Mouse (Mus musculus) v-Abl transformed pro-B cells (cell line): ENCODE measurements around the gene Hist1h4j.

ENCODE experiments used
- in situ Hi-C, 2 experiments: fragments of 400-800 bp; cut with MboI; formaldehyde crosslinking; loops; one replicate each; pipeline ENCODE4 v1.15.1; 2025; ENCODE audit not compliant: unreplicated experiment in 2 of 2

Gene Hist1h4j

DNA sequence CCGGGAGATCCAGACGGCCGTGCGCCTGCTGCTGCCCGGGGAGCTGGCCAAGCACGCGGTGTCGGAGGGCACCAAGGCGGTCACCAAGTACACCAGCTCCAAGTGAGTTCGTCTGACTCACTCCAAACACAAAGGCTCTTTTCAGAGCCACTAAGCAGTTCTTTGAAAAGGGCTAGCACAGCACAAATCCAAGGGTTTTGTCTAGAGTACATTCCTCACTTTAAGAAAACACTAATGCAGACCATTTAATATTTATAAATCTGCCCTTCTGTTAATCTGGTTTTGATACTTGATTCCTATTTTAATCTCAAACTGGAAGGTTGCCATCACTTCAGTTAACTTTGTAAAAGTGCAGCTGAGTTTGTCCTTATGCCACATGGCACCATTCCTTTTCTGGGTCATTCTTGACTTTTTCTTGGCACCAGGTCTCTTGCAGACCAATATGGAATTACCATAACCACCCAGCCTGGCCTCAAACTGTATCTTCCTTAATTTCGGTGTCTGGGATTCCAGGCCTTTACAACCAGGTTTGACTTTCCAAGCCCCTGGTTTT is 12.4 kb upstream of the Hist1h4j start:
- in situ Hi-C loops, result loop anchor here (5.0 to 25.0 kb wide), 3 partner anchors 210 to 1715 kb away; partner anchors contain the start of gene Gm11273 (in 1 of the 2)

DNA sequence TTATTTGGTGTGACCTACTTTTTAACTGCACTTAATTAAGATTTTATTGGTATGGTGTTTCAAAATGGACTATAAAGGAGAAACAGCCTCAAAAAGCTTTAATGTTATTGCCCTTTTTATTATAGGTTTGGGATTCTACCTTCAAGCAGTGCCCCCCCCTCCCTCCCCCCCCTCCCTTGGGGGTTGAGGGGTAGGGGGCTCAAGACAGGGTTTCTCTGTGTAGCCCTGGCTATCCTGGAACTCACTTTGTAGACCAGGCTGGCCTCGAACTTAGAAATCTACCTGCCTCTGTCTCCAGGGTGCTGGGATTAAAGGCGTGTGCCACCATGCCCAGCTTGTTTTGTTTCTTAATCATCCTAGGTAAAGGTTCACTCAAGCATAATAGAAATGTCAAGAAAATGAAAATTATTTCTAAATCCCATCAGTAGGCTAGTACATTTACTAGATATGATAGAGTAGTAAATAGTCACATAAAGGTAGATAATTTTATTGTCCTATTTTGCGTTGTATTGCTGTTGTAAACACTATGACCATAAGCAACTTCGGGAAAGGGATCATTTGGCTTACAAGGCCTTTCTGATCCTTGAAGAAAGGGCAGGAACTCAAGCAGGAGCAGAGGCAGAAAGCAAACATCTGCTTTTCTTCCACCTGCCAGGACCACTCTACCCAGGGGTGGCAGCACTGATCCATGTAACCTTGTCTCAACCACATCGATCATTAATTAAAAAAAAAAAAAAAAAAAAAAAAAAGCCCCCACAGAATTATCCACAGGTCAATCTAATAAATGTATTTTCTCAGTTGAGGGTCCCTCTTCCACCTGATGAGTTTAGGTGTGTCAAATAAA is 11.6 kb upstream of the Hist1h4j start:
- in situ Hi-C loops, result loop anchor here (5.0 to 25.0 kb wide), 3 partner anchors 211 to 1714 kb away; partner anchors contain the start of gene Gm11273 (in 1 of the 2)

DNA sequence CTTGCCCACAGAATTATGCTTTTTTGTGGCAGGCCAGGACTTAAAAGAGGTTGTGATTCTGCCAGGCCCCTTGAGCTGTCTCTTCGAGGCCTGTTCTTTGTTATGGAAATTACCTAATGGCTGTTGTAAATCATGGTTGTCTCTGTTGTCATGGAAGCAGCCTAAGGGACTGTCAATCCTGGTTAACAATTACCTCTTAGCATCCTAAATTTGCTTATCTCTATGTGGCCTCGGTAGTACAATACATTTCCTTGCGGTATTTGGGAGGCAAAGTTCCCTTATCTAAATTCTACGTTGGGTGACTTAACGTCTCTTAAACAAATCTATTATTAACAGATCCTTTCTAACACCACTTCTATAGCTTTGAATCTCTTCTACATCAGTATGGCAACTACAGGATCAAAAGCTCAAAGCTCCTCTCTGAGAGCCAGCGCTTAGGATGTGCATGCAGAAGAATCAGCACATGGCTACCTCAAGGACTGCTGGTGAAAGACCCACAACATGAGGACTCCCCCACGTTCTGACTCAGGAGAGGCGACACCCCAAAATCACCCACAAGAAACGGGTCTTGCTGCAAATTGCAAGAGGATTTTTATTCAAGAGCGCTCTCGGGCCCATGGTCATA is 6.8 kb upstream of the Hist1h4j start:
- in situ Hi-C loops, result loop anchor here (5.0 to 25.0 kb wide), 6 partner anchors 791 to 1641 kb away; partner anchors contain the start of gene Elmo1 (in 2 of the 2)

DNA sequence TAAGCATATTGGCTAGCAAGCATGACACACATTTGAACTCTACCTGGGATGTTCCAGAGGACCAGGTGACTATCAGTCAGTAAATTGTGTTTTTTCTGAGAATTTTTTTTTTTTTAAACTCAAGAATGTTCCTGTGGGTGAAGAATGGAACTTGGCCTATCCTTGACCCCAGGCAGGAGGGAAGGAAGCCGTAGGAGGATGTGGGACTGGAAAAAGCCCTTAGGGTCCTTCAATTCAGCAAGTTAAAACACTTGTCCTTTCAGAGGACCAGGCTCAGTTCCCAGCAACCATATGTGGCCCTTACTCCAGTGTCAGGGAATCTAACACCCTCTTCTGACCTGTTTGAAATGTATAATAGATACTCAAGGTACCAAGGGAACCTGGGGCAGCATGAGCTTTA is 5.3 kb upstream of the Hist1h4j start:
- in situ Hi-C loops, result loop anchor here (5.0 to 25.0 kb wide), 6 partner anchors 792 to 1642 kb away; partner anchors contain the start of gene Elmo1 (in 2 of the 2)

DNA sequence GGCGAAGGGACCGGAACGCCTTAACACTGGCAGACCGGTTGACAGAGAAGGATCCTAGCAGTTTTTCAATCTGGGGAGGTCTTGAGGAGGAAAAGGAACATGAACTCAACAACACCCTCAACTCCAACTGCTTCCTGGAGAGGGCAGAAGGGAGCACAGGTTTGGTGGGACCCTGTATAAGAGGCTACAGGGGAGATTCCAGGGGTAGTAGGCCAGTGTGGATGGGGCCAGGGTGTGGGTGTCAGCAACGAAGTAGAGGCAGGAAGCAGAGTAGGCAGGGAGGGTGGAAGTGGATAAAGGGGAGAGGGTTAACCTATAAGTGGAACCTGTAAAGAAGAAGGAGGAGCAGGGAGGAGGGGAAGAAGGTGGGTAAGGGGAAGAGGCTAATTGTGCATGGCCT is 1.4 kb upstream of the Hist1h4j start:
- in situ Hi-C loops, result loop anchor here (5.0 to 25.0 kb wide), 10 partner anchors 51 to 1646 kb away; partner anchors contain the start of genes Elmo1 (in 2 of the 2), Hist1h1b (in 1 of the 2), Hist1h2an (in 1 of the 2) and Hist1h2bp (in 1 of the 2)

DNA sequence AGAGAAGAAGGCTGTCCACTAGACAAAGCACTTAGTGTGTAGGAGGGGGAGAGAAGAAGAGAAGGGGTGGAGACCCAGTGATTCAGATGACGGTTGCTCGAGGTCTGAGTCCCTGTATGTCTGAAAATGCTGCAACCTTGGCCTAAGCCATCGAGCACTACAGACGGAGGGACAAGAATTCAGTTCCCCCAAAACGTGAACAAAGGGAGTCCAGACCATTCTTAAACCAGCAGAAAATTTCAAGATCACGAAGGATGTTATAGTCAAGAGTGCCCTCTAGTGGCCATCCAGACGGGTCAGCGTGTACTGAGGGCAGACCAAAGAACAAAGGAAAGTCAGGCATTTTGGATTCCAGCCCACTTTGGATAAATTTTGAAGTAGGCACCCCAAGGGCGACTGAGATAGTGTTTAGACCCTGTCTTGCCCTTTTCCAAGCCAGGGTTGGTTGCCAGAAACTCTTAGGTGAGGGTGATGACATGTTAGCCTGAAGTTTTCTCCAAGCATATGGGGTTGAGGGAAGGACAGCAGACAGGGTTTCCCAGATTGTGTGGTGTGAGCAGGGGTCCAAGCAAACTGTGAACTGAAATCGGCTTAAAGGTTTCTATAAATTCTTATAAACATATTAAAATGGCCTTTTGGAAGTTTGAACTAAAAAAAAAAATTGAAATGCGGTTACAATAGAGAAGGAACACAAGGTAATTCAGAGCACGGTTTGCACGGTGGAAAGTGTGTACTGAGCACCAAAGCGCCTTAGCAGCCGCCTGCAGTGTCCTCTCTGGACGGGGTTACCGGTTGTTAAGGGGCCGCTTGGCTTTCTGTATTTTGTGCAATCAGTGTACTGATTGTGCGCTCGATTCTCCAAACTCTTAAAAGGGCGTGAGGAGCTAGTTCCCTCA is 606 bp upstream of the Hist1h4j start:
- in situ Hi-C loops, result loop anchor here (5.0 to 25.0 kb wide), 10 partner anchors 51 to 1647 kb away; partner anchors contain the start of genes Elmo1 (in 2 of the 2), Hist1h1b (in 1 of the 2), Hist1h2an (in 1 of the 2) and Hist1h2bp (in 1 of the 2)

DNA sequence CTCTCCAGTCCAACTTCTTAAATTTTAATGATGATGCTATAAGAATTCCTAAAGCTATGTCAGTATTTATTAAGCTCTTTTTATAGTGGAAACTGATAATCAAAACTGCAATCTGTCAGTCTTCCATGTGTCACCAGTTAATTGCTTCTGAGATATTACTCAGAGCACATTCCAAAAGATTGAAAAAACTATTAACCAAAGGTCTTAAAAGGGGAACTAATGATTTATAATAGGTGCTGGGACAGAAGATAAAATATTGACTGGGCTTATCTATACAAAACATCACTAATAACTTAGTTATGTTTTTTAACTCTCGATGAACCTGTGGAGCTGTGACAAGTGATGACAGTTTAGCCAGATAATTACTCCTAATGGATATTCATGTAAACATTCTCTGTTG is 10.1 kb downstream of the Hist1h4j start:
- in situ Hi-C loops, result loop anchor here (25.0 kb wide), 5 partner anchors 808 to 1658 kb away; partner anchors contain the start of gene Elmo1 (in 2 of the 2)

DNA sequence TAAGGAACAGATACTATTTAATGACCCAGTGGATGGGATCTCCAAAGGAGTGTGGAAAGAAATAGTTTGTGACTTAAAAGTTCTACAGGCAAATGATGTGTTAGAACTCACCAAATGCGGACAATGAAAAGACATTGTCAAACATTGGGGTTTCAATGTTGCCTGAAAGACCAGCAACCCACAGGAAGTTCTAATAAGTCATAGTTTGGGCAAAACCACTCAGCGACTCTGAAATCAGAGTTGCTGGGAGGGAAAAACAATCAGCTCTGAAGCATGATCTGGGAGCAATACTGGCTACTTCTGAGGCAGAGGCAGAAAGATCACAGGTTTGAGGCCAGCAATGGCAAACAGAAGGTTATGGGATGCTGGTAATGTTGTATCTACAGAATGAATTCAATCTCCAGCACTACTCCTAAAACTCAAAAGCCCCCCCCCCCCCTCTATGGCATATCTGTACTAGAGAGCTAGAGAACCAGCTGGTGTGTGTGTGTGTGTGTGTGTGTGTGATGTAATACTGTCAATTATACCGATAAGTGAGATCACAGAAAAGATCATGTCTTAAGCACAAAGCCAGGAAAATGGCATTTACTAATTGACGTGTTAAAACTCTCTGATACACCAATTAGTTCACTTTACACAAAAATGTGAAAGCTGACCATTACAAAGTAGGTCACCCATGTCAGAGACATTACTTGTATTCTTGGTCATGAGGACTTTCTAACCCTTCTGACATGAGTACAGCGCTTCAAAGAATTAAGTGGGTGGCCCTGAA is 14.7 kb downstream of the Hist1h4j start:
- in situ Hi-C loops, result loop anchor here (10.0 to 25.0 kb wide), 6 partner anchors 812 to 1805 kb away; partner anchors contain the start of genes Elmo1 (in 2 of the 2), Hist1h1d (in 1 of the 2) and Hist1h4f (in 1 of the 2)

DNA sequence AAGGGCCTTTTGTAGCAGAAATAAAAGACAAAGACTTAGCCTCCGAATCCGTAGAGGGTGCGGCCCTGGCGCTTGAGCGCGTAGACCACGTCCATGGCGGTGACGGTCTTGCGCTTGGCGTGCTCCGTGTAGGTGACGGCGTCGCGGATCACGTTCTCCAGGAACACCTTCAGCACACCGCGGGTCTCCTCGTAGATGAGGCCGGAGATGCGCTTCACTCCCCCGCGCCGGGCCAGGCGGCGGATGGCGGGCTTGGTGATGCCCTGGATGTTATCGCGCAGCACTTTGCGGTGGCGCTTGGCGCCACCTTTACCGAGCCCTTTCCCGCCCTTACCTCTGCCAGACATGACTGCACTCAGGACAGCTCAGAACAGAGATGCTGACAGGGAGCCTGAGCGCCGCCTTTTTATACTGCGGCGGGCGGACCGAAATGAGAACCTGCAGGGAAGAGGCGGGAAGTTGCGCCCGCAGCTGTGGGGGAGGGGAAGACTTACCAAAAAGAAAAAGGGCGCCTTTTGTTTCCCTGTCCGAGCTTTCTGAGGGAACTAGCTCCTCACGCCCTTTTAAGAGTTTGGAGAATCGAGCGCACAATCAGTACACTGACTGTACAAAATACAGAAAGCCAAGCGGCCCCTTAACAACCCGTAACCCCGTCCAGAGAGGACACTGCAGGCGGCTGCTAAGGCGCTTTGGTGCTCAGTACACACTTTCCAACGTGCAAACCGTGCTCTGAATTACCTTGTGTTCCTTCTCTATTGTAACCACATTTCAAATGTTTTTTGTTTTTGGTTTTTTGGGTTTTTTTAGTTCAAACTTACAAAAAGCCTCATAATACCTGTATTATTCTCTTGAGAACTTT is 15.5 kb downstream of the Hist1h4j start, which contains the start of gene Hist1h4k:
Hist1h4k (minus strand) TSS at position 347 of the 859 bp plus-strand sequence.
- in situ Hi-C loops, result loop anchor here in 1 of 2 experiments (10.0 kb wide), 1 partner anchor 1804 kb away; the partner anchor contains the start of genes Hist1h1d and Hist1h4f

DNA sequence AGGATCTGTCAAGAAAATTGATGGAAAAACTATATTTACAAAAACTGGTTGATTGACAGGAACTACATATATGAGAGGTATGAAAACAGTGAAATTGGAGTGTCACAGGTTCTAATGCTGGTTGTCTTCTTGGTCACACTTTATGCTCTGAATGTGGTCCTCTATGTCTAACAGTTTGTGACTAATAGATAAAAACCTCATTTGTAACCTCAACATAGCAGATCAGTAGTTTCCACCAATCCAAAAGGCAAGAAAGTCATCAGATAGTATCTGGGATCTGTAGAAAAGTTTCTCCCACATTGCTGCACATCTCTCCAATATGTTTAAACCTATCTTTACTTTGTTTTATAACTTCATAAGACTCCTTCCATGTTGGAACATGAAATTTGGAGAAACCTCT is 16.6 kb downstream of the Hist1h4j start:
- in situ Hi-C loops, result loop anchor here in 1 of 2 experiments (10.0 kb wide), 1 partner anchor 1803 kb away; the partner anchor contains the start of genes Hist1h1d and Hist1h4f

DNA sequence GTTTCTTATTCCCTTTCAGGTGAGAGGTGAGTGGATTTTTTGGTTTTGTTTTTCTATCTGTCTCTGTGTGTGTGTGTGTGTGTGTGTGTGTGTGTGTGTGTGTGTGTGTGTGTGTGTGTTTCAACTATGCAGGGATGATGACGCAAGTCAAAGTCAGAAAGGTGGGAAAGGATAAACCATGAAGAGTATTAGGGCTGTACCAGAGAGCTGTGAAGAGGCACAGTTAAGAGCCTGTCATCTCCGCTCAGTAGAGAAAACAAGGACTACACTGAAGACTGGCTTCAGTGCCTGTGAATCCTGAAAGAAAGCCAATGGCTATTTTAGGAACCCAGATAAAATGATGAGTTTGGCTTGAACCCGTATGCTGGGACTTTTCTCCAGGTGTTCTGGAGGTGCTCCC is 17.0 kb downstream of the Hist1h4j start:
- in situ Hi-C loops, result loop anchor here in 1 of 2 experiments (10.0 kb wide), 1 partner anchor 1803 kb away; the partner anchor contains the start of genes Hist1h1d and Hist1h4f

DNA sequence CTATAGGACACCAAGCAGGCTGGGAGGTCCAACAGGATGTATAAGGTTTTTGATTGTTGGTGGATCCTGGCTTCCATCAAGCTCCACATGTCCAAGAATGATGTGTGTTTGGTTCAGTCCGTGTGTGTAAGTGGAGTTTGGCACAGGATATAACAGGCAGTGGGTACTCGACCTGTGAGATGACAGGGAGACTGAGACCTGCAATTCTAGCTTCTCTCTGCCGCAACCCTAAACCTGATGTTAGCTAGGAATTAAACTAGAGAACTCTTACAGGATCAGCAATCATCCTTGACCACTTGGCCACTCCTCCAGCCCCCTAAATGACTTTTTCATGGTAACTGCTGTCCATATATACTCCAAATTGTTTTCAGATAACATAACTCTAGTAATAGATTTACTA is 17.5 kb downstream of the Hist1h4j start:
- in situ Hi-C loops, result loop anchor here in 1 of 2 experiments (10.0 kb wide), 1 partner anchor 1802 kb away; the partner anchor contains the start of genes Hist1h1d and Hist1h4f

DNA sequence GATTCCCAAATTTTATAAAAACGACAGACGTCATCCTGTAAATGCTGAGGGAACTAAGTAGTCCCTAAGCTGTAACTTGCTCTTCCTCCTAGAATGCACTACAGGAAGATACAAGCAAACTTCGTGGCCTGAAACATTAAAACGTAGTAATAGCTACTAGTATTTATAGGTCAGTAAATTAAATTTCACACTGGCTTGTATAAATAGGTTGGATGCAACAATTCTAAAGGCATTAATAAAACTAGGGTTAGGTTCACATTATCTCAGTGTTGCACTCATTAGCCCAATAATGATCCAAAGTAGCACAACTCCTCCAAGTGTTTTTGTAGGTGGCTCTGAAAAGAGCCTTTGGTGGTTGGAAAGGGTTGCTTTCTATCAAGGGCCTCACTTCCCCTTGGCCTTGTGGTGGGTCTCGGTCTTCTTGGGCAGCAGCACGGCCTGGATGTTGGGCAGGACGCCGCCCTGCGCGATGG is 18.2 kb downstream of the Hist1h4j start:
- in situ Hi-C loops, result loop anchor here in 1 of 2 experiments (10.0 kb wide), 1 partner anchor 1802 kb away; the partner anchor contains the start of genes Hist1h1d and Hist1h4f

DNA sequence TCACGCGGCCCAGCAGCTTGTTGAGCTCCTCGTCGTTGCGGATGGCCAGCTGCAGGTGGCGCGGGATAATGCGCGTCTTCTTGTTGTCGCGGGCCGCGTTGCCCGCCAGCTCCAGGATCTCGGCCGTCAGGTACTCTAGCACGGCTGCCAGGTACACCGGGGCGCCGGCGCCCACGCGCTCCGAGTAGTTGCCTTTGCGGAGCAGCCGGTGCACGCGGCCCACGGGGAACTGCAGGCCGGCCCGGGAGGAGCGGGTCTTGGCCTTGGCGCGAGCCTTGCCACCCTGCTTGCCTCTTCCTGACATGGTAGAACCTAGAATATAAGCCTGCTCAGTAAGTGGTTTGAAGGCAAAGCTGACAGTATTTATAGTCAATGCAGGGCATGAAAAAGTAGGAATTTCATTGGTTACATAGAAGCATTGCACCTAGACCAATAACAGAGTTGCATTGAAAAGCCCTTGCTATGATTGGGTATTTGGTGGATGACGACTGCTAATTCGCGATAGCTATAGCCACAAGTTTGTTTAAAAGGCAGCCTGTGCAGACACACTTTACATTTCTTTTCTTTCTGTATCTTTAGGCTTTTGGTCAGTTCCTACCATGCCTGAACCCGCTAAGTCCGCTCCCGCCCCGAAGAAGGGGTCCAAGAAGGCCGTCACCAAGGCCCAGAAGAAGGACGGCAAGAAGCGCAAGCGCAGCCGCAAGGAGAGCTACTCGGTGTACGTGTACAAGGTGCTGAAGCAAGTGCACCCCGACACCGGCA is 18.8 kb downstream of the Hist1h4j start, which contains the start of the genes Hist1h2ak and Hist1h2bn:
Hist1h2ak (minus strand) TSS at position 304 of the 762 bp plus-strand sequence.
Hist1h2bn (plus strand) TSS at position 600 of the 762 bp plus-strand sequence.
- in situ Hi-C loops, result loop anchor here in 1 of 2 experiments (10.0 kb wide), 1 partner anchor 1801 kb away; the partner anchor contains the start of genes Hist1h1d and Hist1h4f

DNA sequence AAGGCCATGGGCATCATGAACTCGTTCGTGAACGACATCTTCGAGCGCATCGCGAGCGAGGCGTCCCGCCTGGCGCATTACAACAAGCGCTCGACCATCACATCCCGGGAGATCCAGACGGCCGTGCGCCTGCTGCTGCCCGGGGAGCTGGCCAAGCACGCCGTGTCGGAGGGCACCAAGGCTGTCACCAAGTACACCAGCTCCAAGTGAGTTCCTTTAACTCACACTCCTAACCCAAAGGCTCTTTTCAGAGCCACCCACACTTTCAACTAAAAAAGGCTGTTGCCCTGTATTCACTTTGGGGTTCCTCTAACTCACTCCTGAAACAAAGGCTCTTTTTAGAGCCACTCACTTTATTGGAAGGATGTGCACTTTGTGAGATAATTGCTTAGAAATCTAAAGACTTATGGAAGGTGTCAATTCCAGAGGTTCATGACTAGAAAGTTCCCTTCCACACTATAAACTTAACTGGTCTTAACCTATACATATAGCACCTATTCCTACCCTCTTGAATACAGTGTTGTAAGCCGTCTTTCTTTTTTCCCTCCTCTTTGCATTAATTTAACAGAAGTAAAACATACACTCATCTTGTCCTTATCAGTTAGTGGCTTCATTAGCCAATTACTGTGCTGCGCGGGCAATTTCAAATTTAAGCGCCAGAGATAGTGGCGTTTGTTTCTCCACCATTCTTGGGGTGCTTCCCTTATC is 19.6 kb downstream of the Hist1h4j start:
- in situ Hi-C loops, result loop anchor here in 1 of 2 experiments (10.0 kb wide), 1 partner anchor 1800 kb away; the partner anchor contains the start of genes Hist1h1d and Hist1h4f
